Mouse (Mus musculus) cortical plate, adult 2 months (tissue): ENCODE measurements around the gene Mff. TPM values are rescaled to one million over a fixed set of nuclear protein-coding genes. Genes with fewer than 3 reads are reported as not detected.

Source experiments
- H3K27ac ChIP-seq: fragments of 200-500 bp; 2 replicates; pipeline ENCODE4 v1.5.1; 2012; ENCODE audit warnings: low read length, control low read depth, inconsistent platforms; ENCODE audit not compliant: insufficient read depth
- H3K4me1 ChIP-seq: fragments of 200-500 bp; 2 replicates; pipeline ENCODE4 v1.6.1; 2011; ENCODE audit warnings: low read length; ENCODE audit not compliant: control insufficient read depth, insufficient read depth
- H3K4me3 ChIP-seq: fragments of 200-500 bp; 2 replicates; pipeline ENCODE4 v1.5.1; 2011; ENCODE audit warnings: mild to moderate bottlenecking, low read length, control low read depth; ENCODE audit not compliant: insufficient read depth
- CTCF ChIP-seq: fragments of 200-500 bp; IDR thresholded peaks from 2 replicates; pipeline ENCODE4 v1.5.1; 2011; ENCODE audit warnings: mild to moderate bottlenecking, control low read depth, low read length; ENCODE audit not compliant: insufficient read depth; ENCODE audit errors: extremely low read depth
- POLR2A ChIP-seq: fragments of 200-500 bp; IDR thresholded peaks from 2 replicates; pipeline ENCODE4 v1.6.1; 2011; ENCODE audit warnings: mild to moderate bottlenecking, low read length, control low read depth; ENCODE audit not compliant: insufficient read depth; ENCODE audit errors: extremely low read depth
- polyA plus RNA-seq: library from polyadenylated mRNA; depleted of rRNA; stranded (reverse); fragments of >200 nt; gene quantifications from 2 replicates; pipeline ENCODE4 v1.2.3, GENCODE M21; 2012

The Mff gene
- polyA plus RNA-seq, 1 experiment: 365 TPM

DNA sequence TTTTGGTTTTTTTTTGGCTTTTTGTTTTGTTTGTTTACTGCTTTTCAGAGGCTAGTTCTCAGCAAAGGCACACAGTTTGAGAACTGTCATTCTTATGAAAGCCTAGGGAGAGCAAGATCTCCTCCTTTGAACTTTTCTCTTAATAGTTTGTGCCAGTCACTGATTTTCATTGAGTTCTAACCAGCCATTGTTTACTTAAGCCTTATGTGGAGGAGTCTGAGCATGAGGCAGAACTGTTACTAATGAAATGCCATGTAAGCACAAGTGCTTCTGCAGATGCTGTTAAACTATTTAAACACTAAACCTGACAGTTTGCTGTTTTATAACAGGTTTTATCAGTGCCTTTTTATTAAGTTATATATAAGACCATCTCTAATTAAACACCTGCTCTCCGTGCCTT, 13.4 kb downstream of the Mff start:
- peaks cover 4% of the 10 kb centered on the region for H3K4me1 ChIP-seq
- no peak overlapping the region for H3K27ac ChIP-seq
- TF ChIP-seq CTCF (no peak), POLR2A (no peak)
- H3K4me3 ChIP-seq: no peak overlapping the region

DNA sequence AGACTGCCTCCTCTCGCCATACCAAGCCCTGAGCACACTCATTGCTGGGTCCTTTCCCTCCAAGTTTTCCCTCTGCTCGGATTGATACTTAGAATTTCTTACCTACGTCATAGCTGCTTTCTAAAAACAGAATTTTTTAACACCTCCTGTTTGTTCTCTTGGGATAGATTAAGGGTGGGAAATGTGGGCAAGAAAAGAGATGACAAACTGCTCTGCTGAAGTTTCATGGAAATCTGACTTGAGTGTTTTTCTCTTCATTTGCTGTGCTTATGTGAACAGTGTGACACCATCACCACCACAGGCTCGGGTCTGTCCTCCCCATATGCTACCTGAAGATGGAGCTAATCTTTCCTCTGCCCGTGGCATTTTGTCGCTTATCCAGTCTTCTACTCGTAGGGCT, 16.8 kb downstream of the Mff start:
- Histone ChIP-seq H3K4me3 (no peak overlapping the region), H3K27ac (no peak overlapping the region), H3K4me1 (peaks cover 4% of the 10 kb centered on the region)
- no peak for TF ChIP-seq POLR2A
- TF ChIP-seq CTCF: no peak

DNA sequence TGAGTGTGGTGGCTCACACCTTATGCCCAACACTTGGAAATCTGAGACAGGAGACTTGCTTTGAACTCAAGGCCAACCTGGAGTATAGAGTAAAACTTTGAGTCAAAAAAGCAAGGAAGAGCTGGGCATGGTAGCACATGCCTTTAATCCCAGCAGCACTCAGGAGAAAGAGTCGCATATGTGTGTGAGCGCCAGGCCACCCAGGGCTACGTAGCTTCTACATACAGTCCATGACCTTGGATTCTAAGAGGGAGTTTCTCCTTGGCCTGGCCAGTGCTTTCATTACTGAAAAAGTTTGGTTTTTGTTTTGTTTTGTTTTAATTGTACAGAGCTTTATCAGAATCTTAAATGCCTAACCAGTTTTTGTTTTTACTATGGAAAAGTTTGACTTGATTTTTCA, 19.3 kb downstream of the Mff start:
- peaks cover 2% of the 10 kb centered on the region for H3K4me1 ChIP-seq
- H3K27ac ChIP-seq: no peak overlapping the region
- no peak overlapping the region for H3K4me3 ChIP-seq
- TF ChIP-seq CTCF (no peak), POLR2A (no peak)

DNA sequence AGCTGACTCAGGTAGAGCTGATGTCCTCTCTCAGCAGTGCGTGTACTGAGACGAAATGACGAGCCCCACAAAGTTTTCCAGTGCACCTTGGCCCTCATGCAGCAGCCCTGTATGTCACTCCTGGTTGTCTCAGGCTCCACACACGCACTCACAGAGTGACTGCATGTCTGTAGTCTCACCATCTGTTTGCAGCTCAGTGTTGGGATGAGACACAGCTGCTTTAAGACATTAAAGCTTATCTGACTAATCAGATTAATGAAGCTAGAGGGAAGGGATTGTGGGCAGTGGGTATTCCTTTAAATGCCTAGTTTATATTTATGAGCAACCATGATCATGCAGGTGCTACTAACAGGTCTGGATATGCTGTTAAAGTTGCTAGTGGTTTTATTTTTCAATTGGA, 21.7 kb downstream of the Mff start:
- peaks cover 2% of the 10 kb centered on the region for H3K4me1 ChIP-seq
- no peak overlapping the region for H3K27ac ChIP-seq
- no peak overlapping the region for H3K4me3 ChIP-seq
- TF ChIP-seq CTCF (no peak), POLR2A (no peak)

DNA sequence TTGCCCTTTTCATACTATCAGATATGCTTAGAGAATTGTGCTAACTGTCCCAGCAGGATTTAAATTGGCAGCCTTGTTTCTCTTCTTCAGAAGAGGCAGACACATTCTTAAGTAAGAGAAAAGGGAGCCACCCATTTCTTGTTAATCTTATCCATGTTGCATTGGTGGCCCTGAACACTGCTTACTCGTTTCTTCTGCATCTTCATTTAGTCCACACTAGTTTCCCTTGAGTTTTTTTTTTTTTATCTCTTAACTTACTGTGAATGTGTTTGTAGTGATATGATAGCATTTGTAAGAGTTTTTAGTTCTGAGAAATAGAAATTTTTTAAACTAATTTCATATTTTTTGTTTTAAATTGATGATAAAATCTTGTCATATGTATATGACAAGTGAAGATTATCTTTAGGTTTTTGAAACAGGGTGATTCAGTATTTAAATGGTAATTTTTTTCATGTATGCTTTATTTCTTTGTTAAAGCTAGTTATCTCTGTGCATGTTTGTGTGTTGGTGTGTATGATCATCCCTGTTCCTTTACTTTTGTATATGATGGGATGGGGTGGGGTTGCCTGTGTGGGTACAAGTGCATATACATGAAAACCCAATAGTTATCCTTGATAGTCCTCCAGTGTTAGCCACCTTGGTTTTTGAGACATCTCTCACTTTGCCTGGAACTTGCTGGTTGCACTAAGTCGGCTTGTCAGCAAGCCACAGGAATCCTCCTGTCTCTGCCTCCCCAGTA, 23.2 kb downstream of the Mff start:
- H3K4me3 ChIP-seq: no peak overlapping the region
- no peaks in the 10 kb centered on the region for H3K4me1 ChIP-seq
- H3K27ac ChIP-seq: no peak overlapping the region
- TF ChIP-seq POLR2A (no peak), CTCF (no peak)

DNA sequence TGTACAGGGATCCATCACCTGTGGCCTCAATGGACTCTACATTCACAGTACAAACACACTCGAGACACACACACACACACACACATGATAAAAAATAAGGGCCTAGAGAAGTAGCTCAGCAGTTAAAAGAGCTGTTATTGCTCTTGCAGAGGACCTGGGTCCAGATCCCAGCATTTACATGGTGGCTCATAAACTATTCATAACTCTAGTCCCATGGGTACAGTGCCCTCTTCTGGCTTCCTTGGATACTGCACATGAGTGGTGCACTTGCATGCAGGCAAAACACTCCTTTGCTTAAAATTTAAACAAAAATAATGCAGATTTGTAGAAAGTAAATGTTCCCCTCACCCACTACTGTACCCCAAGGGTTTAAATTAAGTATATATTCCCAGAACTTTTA, 34.8 kb downstream of the Mff start:
- Histone ChIP-seq H3K4me1 (no peaks in the 10 kb centered on the region), H3K4me3 (no peak overlapping the region), H3K27ac (no peak overlapping the region)
- no peak for TF ChIP-seq POLR2A
- TF ChIP-seq CTCF: no peak

DNA sequence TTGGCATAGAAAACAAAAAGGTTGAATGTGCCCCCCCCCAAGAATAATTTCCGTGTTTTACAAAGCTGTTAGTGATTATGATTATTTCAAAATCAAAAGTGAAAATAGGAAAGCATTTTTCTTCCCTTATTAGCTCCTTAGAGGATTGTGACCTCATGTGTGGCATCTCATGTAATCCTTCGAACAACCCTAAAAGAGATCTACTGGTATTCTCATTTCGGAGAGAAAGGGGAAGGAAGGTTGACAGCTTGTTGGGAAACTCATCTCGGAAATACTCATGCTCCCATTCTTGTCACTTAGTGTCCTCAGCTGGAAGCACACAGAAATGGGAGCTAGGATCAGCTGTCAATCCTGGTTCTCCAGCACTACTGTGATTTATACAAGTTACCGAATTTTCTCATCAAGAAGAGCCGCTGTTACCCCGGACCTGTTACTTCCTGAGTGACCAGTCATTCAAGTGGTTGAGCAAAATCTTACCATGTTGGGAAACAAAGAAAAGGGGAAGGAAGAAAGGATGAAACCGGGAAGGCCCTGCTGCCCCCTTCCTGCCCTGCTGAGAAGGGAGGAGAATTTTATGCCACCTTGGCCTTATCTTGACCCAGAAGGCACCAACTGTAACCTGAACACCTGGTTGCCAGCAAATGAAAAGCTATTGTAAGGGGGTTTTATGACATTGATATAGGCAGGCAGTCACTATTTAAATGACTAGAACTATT, 36.9 kb downstream of the Mff start:
- no peak overlapping the region for H3K4me3 ChIP-seq

DNA sequence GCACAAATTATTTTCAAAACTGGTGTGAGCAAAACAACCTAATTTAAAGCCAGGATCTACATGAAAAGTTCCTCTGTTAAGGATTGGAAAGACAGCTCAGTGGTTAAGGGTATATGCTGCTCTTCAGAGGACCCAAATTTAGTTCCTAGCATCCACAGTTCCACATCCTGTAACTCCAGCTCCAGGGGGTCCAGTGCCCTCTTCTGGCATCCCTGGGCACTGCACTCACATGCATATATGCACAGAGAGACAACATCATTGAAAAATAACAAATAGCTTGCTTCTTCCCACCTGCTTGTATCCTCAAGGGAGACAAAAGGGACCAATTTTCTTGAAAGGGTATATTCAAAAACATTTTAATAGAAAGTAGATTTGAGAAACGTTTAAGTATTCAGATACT, 37.6 kb downstream of the Mff start:
- Histone ChIP-seq H3K4me1 (no peaks in the 10 kb centered on the region), H3K27ac (no peak overlapping the region), H3K4me3 (no peak overlapping the region)
- no peak for TF ChIP-seq POLR2A
- TF ChIP-seq CTCF: 0 out of 2 replicates have a peak, but pooled peaks have one; percentile 8

More for the DNA sequence above, 36.9 kb downstream of the Mff start:
- TF ChIP-seq POLR2A (no peak), CTCF (no peak)
- no peak overlapping the region for H3K27ac ChIP-seq
- H3K4me1 ChIP-seq: no peaks in the 10 kb centered on the region

DNA sequence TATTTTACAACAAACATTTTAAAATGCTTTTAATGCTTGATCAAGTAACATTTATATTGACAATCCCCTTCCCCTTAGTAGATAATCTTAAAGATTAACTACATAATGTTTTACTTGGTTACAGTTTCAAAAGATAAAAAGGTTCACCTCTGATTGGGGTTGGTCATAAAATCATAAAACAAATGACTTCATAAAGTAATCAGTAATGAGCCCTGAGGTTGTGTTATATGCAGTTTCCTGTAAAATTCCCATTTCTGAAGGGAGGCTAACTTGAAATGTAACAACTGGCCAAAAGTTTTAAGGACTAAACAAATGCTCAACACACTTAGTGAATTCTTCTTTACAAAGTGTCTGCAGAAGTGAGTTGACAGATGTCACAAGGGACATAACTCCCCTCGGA, 41.5 kb downstream of the Mff start:
- Histone ChIP-seq H3K4me1 (no peaks in the 10 kb centered on the region), H3K4me3 (no peak overlapping the region), H3K27ac (no peak overlapping the region)
- no peak for TF ChIP-seq CTCF
- no peak for TF ChIP-seq POLR2A

DNA sequence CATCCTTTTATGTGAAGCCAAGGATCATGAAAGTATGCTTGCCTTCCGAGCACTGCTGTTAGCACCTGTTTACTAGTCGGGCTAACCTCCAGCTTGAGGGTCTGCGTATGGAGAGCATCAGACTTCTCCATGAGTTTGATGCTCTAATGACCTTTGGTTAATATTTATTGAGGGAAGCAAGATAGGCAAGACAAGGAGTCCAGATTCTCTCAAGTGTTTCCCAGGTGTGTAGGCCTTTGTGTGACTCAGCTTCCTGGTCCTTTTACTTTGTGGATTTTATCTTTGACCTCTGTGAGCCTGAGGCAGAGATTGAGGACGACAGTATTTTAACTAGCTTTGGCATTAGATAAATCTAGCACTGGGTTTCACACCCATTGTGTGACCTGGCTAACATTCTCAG, 42.0 kb downstream of the Mff start:
- no peaks in the 10 kb centered on the region for H3K4me1 ChIP-seq

More for the DNA sequence above, 42.0 kb downstream of the Mff start:
- no peak overlapping the region for H3K4me3 ChIP-seq
- TF ChIP-seq CTCF (no peak), POLR2A (no peak)
- H3K27ac ChIP-seq: no peak overlapping the region
